Mouse (Mus musculus) MEL (cell line): ENCODE measurements at regions not wholly inside any gene's neighbourhood (a gene's known extent, or its start where the extent isn't known, plus 50 kb on each side); places are given as distances from the start of the nearest gene placed in this dataset.

Source experiments
- BHLHE40 ChIP-seq: IDR thresholded peaks from 2 replicates; pipeline ENCODE4 v1.6.1; 2012; ENCODE audit warnings: low read depth, mild to moderate bottlenecking, inconsistent platforms, low read length, improper control_type of control experiment, borderline replicate concordance
- MAX ChIP-seq: IDR thresholded peaks from 2 replicates; pipeline ENCODE4 v1.6.1; 2011; ENCODE audit warnings: low read length, improper control_type of control experiment
- POLR2A ChIP-seq, 2 experiments: IDR thresholded peaks; 2 replicates each; pipeline ENCODE4 v1.6.1; 2011 to 2012; ENCODE audit warnings: low read length in 2 of 2, mild to moderate bottlenecking in 2 of 2, control low read depth in 1 of 2, improper control_type of control experiment in 1 of 2, low read depth in 1 of 2, moderate library complexity in 1 of 2; ENCODE audit not compliant: control insufficient read depth in 1 of 2, insufficient read depth in 1 of 2, poor library complexity in 1 of 2
- TBP ChIP-seq: IDR thresholded peaks from 2 replicates; pipeline ENCODE4 v1.8.0; 2011; ENCODE audit warnings: low read depth, low read length, improper control_type of control experiment

GRCm38 (mm10) chr1:111337927-111338326 is 360.5 kb upstream of the Cdh19 start:
- TF ChIP-seq BHLHE40 = no peak
- TF ChIP-seq POLR2A (IDR thresholded peaks at IDR 0.05; ENCODE audit: control insufficient read depth in 1 of 2, insufficient read depth in 1 of 2, low read depth in 1 of 2, low read length in 2 of 2, poor library complexity in 1 of 2) = no peak
- no peak for TF ChIP-seq TBP
- no peak for TF ChIP-seq MAX
